Mouse (Mus musculus) lung, embryonic 15.5 days (tissue): Measurements from ENCODE around the gene Slc25a53. TPM values are rescaled to one million over a fixed set of nuclear protein-coding genes. Genes with fewer than 3 reads are reported as not detected.

Experiments used
- ATAC-seq: fragments of 200-750 bp; cut with Nextera tagmentation; 2 replicates; pipeline ENCODE4 v1.8.0; 2017; ENCODE audit warnings: moderate number of reproducible peaks, borderline replicate concordance; ENCODE audit not compliant: low FRiP score, low TSS enrichment; ENCODE audit errors: extremely low read depth
- H3K27ac ChIP-seq: fragments of 300-500 bp; sonication (generic); 2 replicates; pipeline ENCODE4 v1.5.1; 2015; ENCODE audit warnings: moderate library complexity, mild to moderate bottlenecking, inconsistent platforms
- H3K27me3 ChIP-seq: fragments of 300-500 bp; sonication (generic); 2 replicates; pipeline ENCODE4 v1.6.1; 2015; ENCODE audit warnings: inconsistent platforms
- H3K36me3 ChIP-seq: fragments of 300-500 bp; sonication (generic); 2 replicates; pipeline ENCODE4 v1.6.1; 2015; ENCODE audit warnings: inconsistent platforms
- H3K4me1 ChIP-seq: fragments of 300-500 bp; sonication (generic); 2 replicates; pipeline ENCODE4 v1.6.1; 2015; ENCODE audit warnings: inconsistent platforms
- H3K4me2 ChIP-seq: fragments of 300-500 bp; sonication (generic); 2 replicates; pipeline ENCODE4 v1.6.1; 2015; ENCODE audit warnings: inconsistent platforms, mild to moderate bottlenecking, moderate library complexity
- H3K4me3 ChIP-seq: fragments of 300-500 bp; sonication (generic); 2 replicates; pipeline ENCODE4 v1.5.1; 2015; ENCODE audit warnings: mild to moderate bottlenecking, inconsistent platforms
- H3K9ac ChIP-seq: fragments of 300-500 bp; sonication (generic); 2 replicates; pipeline ENCODE4 v1.6.1; 2015; ENCODE audit warnings: inconsistent platforms
- H3K9me3 ChIP-seq: fragments of 300-500 bp; sonication (generic); 2 replicates; pipeline ENCODE4 v1.6.1; 2016; ENCODE audit warnings: inconsistent platforms
- WGBS: fragments of 180-500 bp; shearing (Covaris S2); methylation state at CpG from one replicate; pipeline ENCODE4 v1.1.7; 2015; 5-methylcytosine and 5-hydroxymethylcytosine counted together
- polyA plus RNA-seq: library from polyadenylated mRNA; unstranded; fragments of >200 nt; fragmentation: Nextera tagmentation; extraction: Ambion mirVana; gene quantifications from 2 replicates; pipeline ENCODE4 v1.2.1, GENCODE M21; 2015

Gene Slc25a53
- polyA plus RNA-seq = 12.1 and 14.6 TPM in 2 replicates

DNA sequence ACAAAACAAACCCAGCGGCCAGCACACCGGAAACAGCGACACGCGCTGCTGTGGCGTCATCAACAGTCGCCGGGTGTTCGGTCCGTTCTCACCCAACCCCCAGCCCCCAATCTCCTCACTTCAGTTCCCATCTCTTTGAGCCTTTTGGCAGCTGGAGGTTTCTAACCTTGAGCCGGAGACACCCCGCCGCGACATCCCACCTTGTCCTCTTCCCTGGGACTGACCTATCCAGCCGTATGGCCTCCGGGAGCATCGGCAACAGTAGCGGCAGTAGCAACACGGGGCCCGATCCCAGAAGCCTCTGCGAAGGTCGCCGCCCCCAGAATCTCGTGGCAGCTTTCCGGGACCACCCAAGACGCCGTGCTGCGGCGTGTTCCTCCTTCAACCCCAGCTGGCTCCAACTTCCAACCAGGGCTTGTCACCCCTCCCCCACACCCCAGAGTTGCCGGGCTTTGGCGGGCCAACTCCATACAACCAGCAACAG lies at the start of gene Slc25a53:
Gene Slc25a53 (minus strand): TSS at position 303 of the 484 bp plus-strand sequence.
- H3K27ac ChIP-seq = peak within 1 kb of the TSS; percentile 93
- WGBS = 12% methylated on average over 31 of the region's 31 CpGs

DNA sequence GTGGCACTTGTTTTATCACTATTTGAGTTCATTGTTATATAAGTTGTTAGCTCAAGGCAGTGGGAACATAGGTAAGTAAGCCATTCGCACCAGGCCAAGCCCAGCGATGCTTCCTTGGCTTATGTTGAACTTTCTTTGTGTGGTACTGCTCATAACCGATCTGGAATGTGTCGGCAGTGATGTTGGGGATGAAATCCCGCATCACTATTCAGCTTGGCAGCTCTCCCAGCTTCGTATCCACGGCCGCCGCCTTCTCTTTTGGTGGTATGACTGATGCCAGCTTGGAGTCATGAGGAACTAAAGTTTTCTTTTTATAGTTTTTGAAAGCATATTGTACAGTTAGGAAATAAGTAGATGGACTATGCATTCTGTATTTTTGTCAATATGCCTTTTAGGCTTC lies 25.1 kb upstream of the Slc25a53 start:
- no peak overlapping the region for H3K4me2 ChIP-seq
- H3K9me3 ChIP-seq = no peaks in the 10 kb centered on the region
- no peak overlapping the region for H3K27ac ChIP-seq
- H3K36me3 ChIP-seq = no peaks in the 10 kb centered on the region
- no peaks in the 10 kb centered on the region for H3K27me3 ChIP-seq
- H3K4me1 ChIP-seq = no peaks in the 10 kb centered on the region
- H3K4me3 ChIP-seq = no peak overlapping the region
- ATAC-seq = no peak
- WGBS = 73% methylated on average over 9 of the region's 9 CpGs
- no peak overlapping the region for H3K9ac ChIP-seq

More for the DNA sequence above, at the start of gene Slc25a53:
- Histone ChIP-seq H3K4me3 (peak within 1 kb of the TSS; percentile 55), H3K9me3 (no peaks in the 10 kb centered on the region), H3K36me3 (no peaks in the 10 kb centered on the region), H3K27me3 (no peaks in the 10 kb centered on the region), H3K9ac (peak within 1 kb of the TSS; percentile 52), H3K4me1 (no peaks in the 10 kb centered on the region), H3K4me2 (peak within 1 kb of the TSS; percentile 57)
- ATAC-seq = peak; percentile 96

DNA sequence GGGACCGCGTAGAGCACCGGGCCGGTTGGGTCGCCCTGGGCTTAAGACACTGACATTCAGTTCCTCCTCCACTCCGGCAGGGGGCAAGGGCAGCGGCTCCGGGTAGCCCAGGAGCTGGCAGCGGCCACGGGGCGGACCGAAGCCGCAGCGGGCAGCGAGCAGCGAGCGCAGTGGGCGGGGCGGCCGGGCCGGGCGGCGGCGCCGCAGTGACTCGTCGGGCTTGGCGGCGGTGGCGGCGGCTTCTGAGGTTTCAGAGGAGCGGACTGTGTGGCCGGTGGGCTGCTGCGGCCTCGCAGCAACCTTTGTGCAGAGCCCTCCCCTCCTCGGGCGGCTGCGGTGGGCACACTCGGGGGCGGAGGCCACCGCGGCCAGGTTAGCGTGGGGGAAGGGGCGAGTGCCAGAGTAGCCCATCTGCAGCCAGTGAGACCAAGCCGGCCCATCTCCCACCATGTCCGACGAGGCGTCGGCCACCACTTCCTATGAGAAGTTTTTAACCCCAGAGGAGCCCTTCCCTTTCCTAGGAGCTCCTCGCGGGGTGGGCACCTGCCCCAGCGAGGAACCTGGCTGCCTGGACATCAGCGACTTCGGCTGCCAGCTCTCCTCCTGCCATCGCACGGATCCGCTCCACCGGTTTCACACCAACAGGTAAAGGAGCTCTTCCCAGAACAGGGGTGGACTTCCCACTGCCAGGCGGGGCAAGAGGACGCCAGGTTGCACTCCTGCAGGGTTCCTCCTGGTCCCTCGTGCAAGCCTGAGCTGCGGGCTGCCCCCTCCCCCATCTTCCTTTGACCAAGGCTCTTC lies 11.5 kb upstream of the Slc25a53 start, which contains the start of gene Fam199x:
Gene Fam199x (plus strand): TSS at position 170 of the 801 bp plus-strand sequence.
- H3K4me2 ChIP-seq = peak within 1 kb of the TSS; percentile 59
- H3K9ac ChIP-seq = peak within 1 kb of the TSS; percentile 70
- H3K36me3 ChIP-seq = no peaks in the 10 kb centered on the region
- ATAC-seq = peak; percentile 96
- H3K4me3 ChIP-seq = peak within 1 kb of the TSS; percentile 70
- H3K27ac ChIP-seq = peak within 1 kb of the TSS; percentile 73; the same call in 1 of the 2 replicates
- 16% methylated on average over 35 of the region's 62 CpGs for WGBS
- no peaks in the 10 kb centered on the region for H3K4me1 ChIP-seq
- no peaks in the 10 kb centered on the region for H3K27me3 ChIP-seq
- no peaks in the 10 kb centered on the region for H3K9me3 ChIP-seq

DNA sequence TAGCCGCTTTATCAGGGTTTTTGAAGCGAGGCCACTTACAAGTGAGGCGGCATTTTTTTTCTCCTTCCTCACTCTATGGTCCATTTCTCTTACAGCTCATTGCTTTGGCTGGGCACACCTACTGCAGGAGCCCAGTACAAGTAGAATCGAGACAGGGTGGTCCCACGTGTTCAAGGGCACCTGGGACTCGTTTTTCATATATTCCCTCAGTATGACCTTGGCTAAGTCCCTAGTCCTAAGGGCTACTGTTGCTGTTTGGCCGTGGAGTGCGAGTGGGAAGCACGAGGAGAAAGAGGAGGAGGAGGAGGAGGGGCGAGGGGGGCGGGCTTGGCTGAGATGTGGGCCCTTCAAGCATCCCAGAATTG lies 10.9 kb upstream of the Slc25a53 start:
- H3K4me2 ChIP-seq = peak overlapping the region; percentile 59
- H3K4me1 ChIP-seq = no peaks in the 10 kb centered on the region
- H3K9me3 ChIP-seq = no peaks in the 10 kb centered on the region
- H3K36me3 ChIP-seq = no peaks in the 10 kb centered on the region
- no peak for ATAC-seq
- H3K27ac ChIP-seq = no peak overlapping the region
- WGBS = 20% methylated on average over 10 of the region's 11 CpGs
- no peaks in the 10 kb centered on the region for H3K27me3 ChIP-seq
- H3K9ac ChIP-seq = peak overlapping the region; percentile 70; the same call in 1 of the 2 replicates
- peak overlapping the region; percentile 70 for H3K4me3 ChIP-seq

DNA sequence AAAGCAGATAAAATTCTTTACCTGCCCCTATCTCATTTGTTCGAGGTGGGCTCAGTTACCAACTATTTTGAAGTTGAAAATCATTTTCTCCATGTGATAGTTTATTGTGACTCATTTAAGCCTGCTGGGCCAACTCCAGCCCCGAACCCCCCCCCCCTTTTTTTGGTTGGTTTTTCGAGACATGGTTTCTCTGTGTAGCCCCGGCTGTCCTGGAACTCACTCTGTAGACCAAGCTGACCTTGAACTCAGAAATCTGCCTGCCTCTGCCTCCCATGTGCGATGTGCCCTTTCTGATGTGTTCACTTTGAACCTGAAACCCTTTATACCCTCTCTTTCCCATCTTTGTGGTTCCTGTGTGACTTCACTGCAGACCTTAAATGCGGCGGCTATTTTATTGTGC lies 400 bp upstream of the Slc25a53 start:
- Histone ChIP-seq H3K4me2 (peak overlapping the region; percentile 57), H3K4me3 (peak overlapping the region; percentile 55), H3K4me1 (no peaks in the 10 kb centered on the region), H3K9me3 (no peaks in the 10 kb centered on the region), H3K27ac (peak overlapping the region; percentile 93), H3K27me3 (no peaks in the 10 kb centered on the region), H3K9ac (no peak overlapping the region), H3K36me3 (no peaks in the 10 kb centered on the region)
- peak; percentile 12; the same call in 1 of the 2 replicates for ATAC-seq
- 36% methylated on average over 7 of the region's 7 CpGs for WGBS

DNA sequence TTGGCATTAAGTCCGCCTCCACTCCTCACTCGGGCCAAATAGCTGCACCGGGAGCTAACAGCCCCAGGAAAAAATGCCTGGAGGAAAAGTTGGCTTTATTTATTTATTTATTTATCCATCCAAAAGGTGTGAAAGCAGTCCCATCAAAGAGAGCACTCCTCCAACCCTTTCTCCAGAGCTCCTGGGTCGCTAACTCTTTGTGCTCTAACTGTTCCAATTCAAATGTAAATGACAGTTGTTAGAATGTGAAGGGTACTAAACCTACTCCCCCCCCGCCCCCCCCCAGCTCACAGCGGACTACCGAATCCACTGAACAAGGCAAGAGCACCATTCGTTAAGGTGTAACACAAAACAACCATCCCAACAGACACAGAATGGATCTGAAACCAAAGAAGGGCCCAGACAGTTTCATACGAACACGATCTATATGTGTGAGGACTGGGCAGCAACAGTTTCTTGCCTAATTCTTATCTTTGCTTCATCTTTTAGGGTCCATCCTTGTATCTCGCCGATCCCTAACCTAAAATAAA lies 567 bp downstream of the Slc25a53 start:
- H3K4me3 ChIP-seq = peak overlapping the region; percentile 55
- WGBS = 18% methylated on average over 12 of the region's 12 CpGs
- H3K36me3 ChIP-seq = no peaks in the 10 kb centered on the region
- H3K27me3 ChIP-seq = no peaks in the 10 kb centered on the region
- H3K4me2 ChIP-seq = peak overlapping the region; percentile 57
- no peak for ATAC-seq
- H3K9ac ChIP-seq = peak overlapping the region; percentile 52
- no peaks in the 10 kb centered on the region for H3K9me3 ChIP-seq
- no peaks in the 10 kb centered on the region for H3K4me1 ChIP-seq
- no peak overlapping the region for H3K27ac ChIP-seq

DNA sequence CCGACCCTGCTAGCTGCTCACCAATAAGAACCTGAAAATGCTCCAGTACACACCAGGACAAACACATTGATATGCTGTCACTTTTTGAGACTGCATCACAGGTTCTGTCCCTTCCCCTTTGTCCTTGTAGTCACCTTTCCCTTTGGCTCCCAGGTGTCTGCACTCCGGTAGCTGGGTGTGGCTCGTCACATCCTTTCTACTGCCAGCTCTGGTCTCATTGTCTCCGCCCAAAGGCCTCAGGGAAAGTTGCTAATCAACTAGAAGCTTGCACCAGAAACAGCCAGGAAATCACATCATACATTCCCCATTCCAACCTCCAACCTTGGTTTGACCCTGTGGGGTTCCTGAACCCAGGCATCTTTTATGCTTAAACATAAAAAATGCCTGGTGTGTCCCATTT lies 3.8 kb downstream of the Slc25a53 start:
- no peak for ATAC-seq
- no peaks in the 10 kb centered on the region for H3K36me3 ChIP-seq
- no peak overlapping the region for H3K27ac ChIP-seq
- H3K4me2 ChIP-seq = no peak overlapping the region
- no peak overlapping the region for H3K4me3 ChIP-seq
- H3K27me3 ChIP-seq = no peaks in the 10 kb centered on the region
- 74% methylated on average over 4 of the region's 4 CpGs for WGBS
- no peak overlapping the region for H3K9ac ChIP-seq
- H3K4me1 ChIP-seq = no peaks in the 10 kb centered on the region
- H3K9me3 ChIP-seq = no peaks in the 10 kb centered on the region

DNA sequence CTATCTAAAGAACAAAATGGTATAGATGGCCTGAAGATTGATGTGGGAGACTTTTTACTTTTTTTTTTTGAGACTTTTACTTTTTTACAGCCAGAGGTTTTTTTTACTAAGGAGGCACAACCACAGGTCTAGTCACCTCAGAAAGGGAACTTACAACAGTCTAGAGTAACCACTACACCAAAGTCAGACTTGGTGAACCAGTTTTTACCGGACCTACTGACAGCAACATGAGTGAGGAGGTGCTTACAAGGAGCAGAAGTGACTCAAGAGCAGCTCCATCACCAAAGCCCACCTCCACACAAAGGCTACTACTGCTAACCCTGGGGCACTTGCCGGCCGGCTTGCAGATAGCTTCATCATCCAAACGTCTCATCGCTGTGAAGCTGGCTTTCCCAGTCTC lies 6.4 kb downstream of the Slc25a53 start:
- WGBS = 79% methylated on average over 5 of the region's 5 CpGs
- ATAC-seq = no peak
- Histone ChIP-seq H3K4me1 (no peaks in the 10 kb centered on the region), H3K27me3 (no peaks in the 10 kb centered on the region), H3K4me2 (no peak overlapping the region), H3K27ac (peak overlapping the region; percentile 61; the same call in 1 of the 2 replicates), H3K36me3 (no peaks in the 10 kb centered on the region), H3K4me3 (no peak overlapping the region), H3K9ac (no peak overlapping the region), H3K9me3 (no peaks in the 10 kb centered on the region)

DNA sequence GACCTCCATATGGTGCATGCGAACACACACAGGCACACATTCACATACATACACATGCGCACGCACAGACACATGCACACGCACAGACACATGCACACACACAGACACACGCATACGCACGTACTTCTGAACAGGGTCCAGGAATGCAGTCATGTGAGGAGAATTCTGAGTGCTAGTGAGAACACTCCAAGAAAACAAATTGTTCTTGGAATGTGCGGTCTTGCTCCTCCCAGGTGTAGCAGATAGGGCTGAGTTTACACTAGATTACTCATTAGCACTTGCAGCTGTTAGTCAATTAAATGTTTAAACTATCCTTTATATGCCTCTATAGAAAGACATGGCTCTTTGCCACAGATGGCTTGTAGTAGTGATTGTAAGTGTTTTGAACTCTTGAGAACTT lies 7.2 kb downstream of the Slc25a53 start:
- Histone ChIP-seq H3K27me3 (no peaks in the 10 kb centered on the region), H3K4me3 (no peak overlapping the region), H3K4me1 (no peaks in the 10 kb centered on the region), H3K9ac (no peak overlapping the region), H3K4me2 (no peak overlapping the region), H3K27ac (no peak overlapping the region), H3K9me3 (no peaks in the 10 kb centered on the region), H3K36me3 (no peaks in the 10 kb centered on the region)
- peak; percentile 69 for ATAC-seq
- 76% methylated on average over 8 of the region's 8 CpGs for WGBS

DNA sequence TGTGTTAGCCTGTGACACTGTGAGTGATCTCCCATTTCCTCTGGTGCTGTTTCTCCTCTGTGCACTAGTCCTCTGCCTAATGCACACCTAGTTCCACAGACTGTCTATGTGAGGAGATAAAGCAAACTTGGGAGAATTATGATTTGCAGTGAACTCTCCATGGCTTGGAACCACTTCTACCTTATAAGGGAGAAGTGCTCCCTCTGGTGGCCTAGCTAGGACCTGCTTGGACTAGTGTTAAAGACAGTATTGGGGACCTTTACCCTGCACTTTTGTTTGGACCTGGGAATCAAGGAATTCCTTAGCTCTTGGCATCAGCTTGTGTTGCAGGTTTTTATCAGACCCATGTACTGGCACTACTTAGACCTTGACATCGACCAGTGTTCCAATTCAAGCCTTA lies 18.8 kb downstream of the Slc25a53 start:
- no peak for ATAC-seq
- Histone ChIP-seq H3K4me3 (no peak overlapping the region), H3K9ac (no peak overlapping the region), H3K4me2 (no peak overlapping the region), H3K27ac (no peak overlapping the region), H3K9me3 (no peaks in the 10 kb centered on the region), H3K27me3 (no peaks in the 10 kb centered on the region), H3K4me1 (no peaks in the 10 kb centered on the region), H3K36me3 (peaks cover 3% of the 10 kb centered on the region; the same call in 1 of the 2 replicates)
- WGBS = 5% methylated on average over 1 of the region's 1 CpGs

DNA sequence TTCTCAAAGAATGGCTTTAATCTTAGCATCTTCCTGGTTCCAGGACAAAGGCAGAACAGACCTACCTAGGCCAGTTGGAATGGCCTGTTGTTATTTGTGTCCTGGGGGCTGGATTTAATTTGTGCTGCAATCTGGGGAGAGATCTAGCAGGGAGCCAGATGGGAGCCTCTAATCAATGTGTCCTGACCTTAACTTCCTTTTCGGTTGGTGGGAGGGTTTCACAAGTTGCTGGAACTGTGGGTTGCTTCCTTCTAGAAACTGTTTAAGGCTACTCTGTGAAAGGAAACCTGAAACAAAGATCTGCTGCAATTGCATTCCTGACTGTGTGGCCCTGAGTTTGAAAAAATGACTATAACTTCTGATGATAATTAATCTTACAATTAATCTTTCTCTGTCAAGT lies 20.4 kb downstream of the Slc25a53 start:
- 81% methylated on average over 1 of the region's 1 CpGs for WGBS
- Histone ChIP-seq H3K27ac (no peak overlapping the region), H3K9ac (no peak overlapping the region), H3K9me3 (no peaks in the 10 kb centered on the region), H3K4me1 (no peaks in the 10 kb centered on the region), H3K4me2 (no peak overlapping the region), H3K4me3 (no peak overlapping the region), H3K27me3 (no peaks in the 10 kb centered on the region), H3K36me3 (peaks cover 3% of the 10 kb centered on the region; the same call in 1 of the 2 replicates)
- no peak for ATAC-seq

DNA sequence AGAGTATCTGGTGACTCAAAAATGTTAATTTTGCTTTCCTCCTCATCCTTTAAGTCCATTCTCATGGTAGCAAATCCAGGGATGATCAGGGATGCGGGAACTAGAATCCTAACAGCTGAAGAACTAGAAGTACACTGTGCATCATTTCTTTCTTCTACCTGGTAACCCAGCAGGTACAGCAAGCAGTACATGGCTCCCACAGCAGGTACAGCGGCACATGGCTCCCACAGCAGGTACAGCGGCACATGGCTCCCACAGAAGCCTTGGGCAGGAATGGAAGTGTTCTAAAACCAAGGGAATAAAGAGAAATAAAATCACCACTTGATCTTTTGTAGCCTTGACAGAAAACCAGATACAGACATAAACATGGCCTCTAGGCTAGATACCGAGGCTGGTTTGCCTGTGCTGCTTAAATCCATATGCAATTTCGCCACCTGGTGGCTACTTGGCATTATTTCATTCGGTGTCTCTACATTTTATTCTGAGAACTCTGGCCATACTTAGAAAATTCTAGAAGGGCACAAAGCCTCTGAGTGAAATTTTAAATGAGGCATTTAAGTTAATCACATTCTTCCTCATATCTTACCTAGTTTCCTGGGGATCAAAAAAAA lies 22.9 kb downstream of the Slc25a53 start:
- Histone ChIP-seq H3K9ac (no peak overlapping the region), H3K27ac (no peak overlapping the region), H3K36me3 (peaks cover 3% of the 10 kb centered on the region; the same call in 1 of the 2 replicates), H3K4me3 (no peak overlapping the region), H3K4me1 (no peaks in the 10 kb centered on the region), H3K27me3 (no peaks in the 10 kb centered on the region), H3K9me3 (no peaks in the 10 kb centered on the region), H3K4me2 (no peak overlapping the region)
- WGBS = 52% methylated on average over 6 of the region's 6 CpGs
- no peak for ATAC-seq
